Mouse (Mus musculus) hindbrain, postnatal 0 days (tissue): ENCODE measurements around the gene Gm42791. TPM values are rescaled to one million over a fixed set of nuclear protein-coding genes. Genes with fewer than 3 reads are reported as not detected.

Source experiments
- ATAC-seq: fragments of 200-750 bp; cut with Nextera tagmentation; 2 replicates; pipeline ENCODE4 v1.8.0; 2017; ENCODE audit warnings: mild to moderate bottlenecking, moderate TSS enrichment, moderate library complexity
- DNase-seq: peaks from one replicate; pipeline ENCODE4 v3.0.0-alpha.2; 2015; ENCODE audit warnings: low spot score
- H3K27ac ChIP-seq: fragments of 300-500 bp; sonication (generic); 2 replicates; pipeline ENCODE4 v1.5.1; 2014; ENCODE audit warnings: mild to moderate bottlenecking
- H3K27me3 ChIP-seq: fragments of 300-500 bp; sonication (generic); 2 replicates; pipeline ENCODE4 v1.6.1; 2014; ENCODE audit warnings: low read length, mixed read lengths; ENCODE audit not compliant: insufficient read depth
- H3K36me3 ChIP-seq: fragments of 300-500 bp; sonication (generic); 2 replicates; pipeline ENCODE4 v1.6.1; 2014; ENCODE audit warnings: low read length, mixed read lengths; ENCODE audit not compliant: insufficient read depth
- H3K4me1 ChIP-seq: fragments of 300-500 bp; sonication (generic); 2 replicates; pipeline ENCODE4 v1.6.1; 2014; ENCODE audit warnings: antibody characterized with exemption, low read length, mixed read lengths; ENCODE audit not compliant: insufficient read depth
- H3K4me2 ChIP-seq: fragments of 300-500 bp; sonication (generic); 2 replicates; pipeline ENCODE4 v1.6.1; 2014; ENCODE audit warnings: low read depth, mild to moderate bottlenecking, low read length, moderate library complexity, mixed read lengths
- H3K4me3 ChIP-seq: fragments of 300-500 bp; sonication (generic); 2 replicates; pipeline ENCODE4 v1.5.1; 2014; ENCODE audit warnings: low read length
- H3K9ac ChIP-seq: fragments of 300-500 bp; sonication (generic); replicated peaks from 2 replicates; pipeline ENCODE4 v1.6.1; 2014; ENCODE audit warnings: mild to moderate bottlenecking, low read length, moderate library complexity, mixed read lengths
- H3K9me3 ChIP-seq: fragments of 300-500 bp; sonication (generic); 2 replicates; pipeline ENCODE4 v1.6.1; 2016; ENCODE audit warnings: low read length, mixed read lengths
- CTCF ChIP-seq: IDR thresholded peaks from 2 replicates; pipeline ENCODE4 v1.5.1; 2016; ENCODE audit warnings: antibody characterized with exemption, control low read depth, low read depth
- WGBS: fragments of 180-500 bp; shearing (Covaris S2); extraction: QIAGEN DNeasy Blood & Tissue Kit; methylation state at CpG from one replicate; pipeline ENCODE4 v1.1.7; 2014; 5-methylcytosine and 5-hydroxymethylcytosine counted together
- polyA plus RNA-seq: library from polyadenylated mRNA; unstranded; fragments of >200 nt; fragmentation: Nextera tagmentation; extraction: Ambion mirVana; gene quantifications from 2 replicates; pipeline ENCODE4 v1.2.1, GENCODE M21; 2015
- total RNA-seq: library from RNA; depleted of rRNA; stranded (reverse); fragments of >200 nt; gene quantifications from 2 replicates; pipeline ENCODE4 v1.2.3, GENCODE M21; 2014

Gm42791 gene
- total and polyA plus RNA-seq, 2 experiments from 2014 or later, result 1.6 TPM; not detected in 1

DNA sequence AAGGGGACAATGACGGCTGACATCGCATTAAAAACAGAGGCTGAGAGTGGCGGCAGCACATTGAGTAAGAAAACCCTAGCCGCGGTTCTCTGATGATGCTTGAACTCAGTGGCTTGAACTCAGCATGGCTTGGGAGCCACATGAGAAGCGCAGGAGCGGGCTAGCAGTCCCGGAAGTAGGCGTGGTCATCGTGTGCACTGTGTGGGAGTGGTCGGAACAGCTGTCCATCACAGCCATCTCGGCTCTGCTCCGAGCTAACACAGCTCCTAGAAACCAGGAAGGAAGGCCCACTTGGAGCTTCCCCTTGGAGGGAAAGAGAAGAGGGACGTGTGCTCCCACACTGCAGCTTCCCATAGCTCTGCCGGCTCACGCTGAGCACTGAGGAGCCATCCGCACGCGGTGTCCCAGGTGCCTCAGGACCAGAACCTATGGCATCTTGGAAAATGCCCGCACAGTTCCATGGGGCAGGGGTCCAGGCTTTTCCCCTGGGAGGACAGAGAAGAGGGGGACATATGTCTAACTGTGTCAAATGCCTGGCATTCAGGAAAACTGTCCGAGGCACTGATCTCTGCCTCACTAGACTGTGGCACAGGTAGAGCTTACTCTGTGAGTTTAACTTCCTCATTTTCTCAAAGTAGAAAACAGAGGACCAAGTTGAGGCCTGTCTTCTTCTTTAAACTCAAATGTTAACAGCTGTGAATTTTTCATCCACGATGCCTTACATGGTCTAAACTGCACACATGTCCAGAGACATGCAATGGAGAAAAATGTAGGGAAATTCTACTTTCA lies 108.9 kb downstream of the Gm42791 start:
- 32% methylated on average over 22 of the region's 22 CpGs for WGBS
- Histone ChIP-seq H3K4me3 (no peak overlapping the region), H3K9ac (no peak overlapping the region), H3K4me2 (0 out of 2 replicates have a peak overlapping the region, but pooled peaks have one; percentile 18), H3K9me3 (no peaks in the 10 kb centered on the region), H3K27ac (no peak overlapping the region), H3K27me3 (no peaks in the 10 kb centered on the region), H3K4me1 (no peaks in the 10 kb centered on the region), H3K36me3 (peaks cover 14% of the 10 kb centered on the region; the same call in 1 of the 2 replicates)
- DNase-seq (peak; percentile 56), ATAC-seq (peak; percentile 80)
- TF ChIP-seq CTCF, result no peak

DNA sequence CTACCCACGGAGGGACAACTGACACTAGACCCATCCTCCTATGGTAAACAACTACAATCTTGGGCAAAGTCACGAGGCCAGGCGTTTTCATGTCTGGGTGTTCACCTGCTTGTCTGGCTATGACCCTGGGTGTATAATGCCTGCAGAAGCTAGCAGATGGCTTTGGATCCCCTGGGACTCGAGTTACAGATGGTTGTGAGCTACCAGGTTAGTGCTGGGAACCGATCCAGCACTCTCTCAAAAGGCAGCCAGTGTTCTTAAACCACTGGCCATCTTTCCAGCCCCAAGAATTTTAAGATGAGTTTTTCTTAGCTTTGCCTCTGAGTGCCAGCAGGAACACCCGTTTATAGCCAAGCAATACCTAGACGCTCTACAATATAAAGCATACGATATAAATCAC lies 111.3 kb downstream of the Gm42791 start:
- no peak overlapping the region for H3K9ac ChIP-seq
- H3K36me3 ChIP-seq, result peaks cover 17% of the 10 kb centered on the region
- H3K27ac ChIP-seq, result no peak overlapping the region
- H3K27me3 ChIP-seq, result no peaks in the 10 kb centered on the region
- no peak overlapping the region for H3K4me2 ChIP-seq
- no peak overlapping the region for H3K4me3 ChIP-seq
- ATAC-seq (no peak), DNase-seq (no peak)
- no peak for TF ChIP-seq CTCF
- H3K9me3 ChIP-seq, result no peaks in the 10 kb centered on the region
- 81% methylated on average over 8 of the region's 8 CpGs for WGBS
- no peaks in the 10 kb centered on the region for H3K4me1 ChIP-seq

GRCm38 (mm10) chr5:148879218-148879617 lies 115.7 kb downstream of the Gm42791 start:
- no peaks in the 10 kb centered on the region for H3K9me3 ChIP-seq
- 86% methylated on average over 6 of the region's 6 CpGs for WGBS
- H3K27me3 ChIP-seq, result no peaks in the 10 kb centered on the region

GRCm38 (mm10) chr5:148873116-148873515 lies 121.8 kb downstream of the Gm42791 start:
- no peaks in the 10 kb centered on the region for H3K4me1 ChIP-seq
- H3K36me3 ChIP-seq, result peaks cover 38% of the 10 kb centered on the region
- TF ChIP-seq CTCF, result no peak
- H3K4me3 ChIP-seq, result no peak overlapping the region
- H3K4me2 ChIP-seq, result no peak overlapping the region
- H3K9ac ChIP-seq, result no peak overlapping the region
- DNase-seq (no peak), ATAC-seq (no peak)
- H3K27ac ChIP-seq, result no peak overlapping the region
- H3K9me3 ChIP-seq, result no peaks in the 10 kb centered on the region
- 86% methylated on average over 8 of the region's 8 CpGs for WGBS
- H3K27me3 ChIP-seq, result no peaks in the 10 kb centered on the region

More at GRCm38 (mm10) chr5:148879218-148879617, 115.7 kb downstream of the Gm42791 start:
- H3K36me3 ChIP-seq, result peaks cover 44% of the 10 kb centered on the region
- H3K4me1 ChIP-seq, result no peaks in the 10 kb centered on the region
- ATAC-seq (no peak), DNase-seq (no peak)
- H3K4me2 ChIP-seq, result no peak overlapping the region
- TF ChIP-seq CTCF, result peak; percentile 54
- H3K9ac ChIP-seq, result no peak overlapping the region
- H3K27ac ChIP-seq, result no peak overlapping the region
- H3K4me3 ChIP-seq, result no peak overlapping the region

DNA sequence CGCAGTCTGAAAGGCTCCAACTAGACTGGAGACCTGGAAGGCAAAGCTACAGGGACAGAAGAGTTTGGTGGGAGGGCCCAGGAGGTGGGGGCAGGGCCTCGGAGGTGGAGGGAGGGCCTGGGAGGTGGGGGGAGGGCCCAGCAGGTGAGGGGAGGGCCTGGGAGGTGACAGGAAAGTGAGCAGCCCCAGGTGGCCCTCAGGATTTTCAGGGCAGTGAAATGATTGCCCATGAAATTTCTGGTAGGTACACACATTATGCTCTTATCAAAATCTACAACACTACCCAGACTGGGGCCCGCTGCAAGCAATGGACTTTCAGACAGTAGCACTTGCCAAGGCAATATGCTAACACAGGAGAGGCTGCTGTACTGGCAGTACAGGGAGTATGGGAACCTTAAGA lies 125.4 kb downstream of the Gm42791 start:
- WGBS, result 53% methylated on average over 3 of the region's 3 CpGs
- no peak overlapping the region for H3K27ac ChIP-seq
- H3K9ac ChIP-seq, result no peak overlapping the region
- H3K27me3 ChIP-seq, result no peaks in the 10 kb centered on the region
- H3K9me3 ChIP-seq, result no peaks in the 10 kb centered on the region
- H3K36me3 ChIP-seq, result peaks cover 11% of the 10 kb centered on the region; the same call in 1 of the 2 replicates
- H3K4me2 ChIP-seq, result no peak overlapping the region
- no peaks in the 10 kb centered on the region for H3K4me1 ChIP-seq
- DNase-seq (no peak), ATAC-seq (no peak)
- TF ChIP-seq CTCF, result no peak
- H3K4me3 ChIP-seq, result no peak overlapping the region

DNA sequence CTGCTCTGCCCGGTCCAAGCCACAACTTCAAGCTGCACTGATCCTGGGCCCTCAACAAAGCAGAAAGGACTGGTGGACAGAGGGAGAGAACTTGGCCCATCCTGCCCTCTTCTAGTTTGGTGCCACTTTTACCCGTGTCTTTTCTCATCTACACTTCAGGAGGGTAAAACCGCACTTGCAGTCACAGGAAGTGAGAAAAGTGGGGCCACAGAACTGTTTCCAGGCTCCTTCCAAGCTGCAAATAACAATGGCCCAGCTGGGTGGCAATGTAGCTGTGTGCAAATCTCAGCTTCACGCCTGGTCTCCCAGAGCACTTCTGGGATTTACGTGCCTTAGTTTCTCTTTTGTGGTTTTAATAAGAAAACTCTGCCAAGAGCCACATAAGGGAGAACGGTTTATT lies 127.2 kb downstream of the Gm42791 start:
- H3K4me1 ChIP-seq, result no peaks in the 10 kb centered on the region
- H3K4me2 ChIP-seq, result no peak overlapping the region
- WGBS, result 76% methylated on average over 6 of the region's 6 CpGs
- H3K27ac ChIP-seq, result no peak overlapping the region
- H3K36me3 ChIP-seq, result no peaks in the 10 kb centered on the region
- no peak overlapping the region for H3K4me3 ChIP-seq
- H3K27me3 ChIP-seq, result no peaks in the 10 kb centered on the region
- no peak for ATAC-seq
- DNase-seq, result no peak
- no peaks in the 10 kb centered on the region for H3K9me3 ChIP-seq
- no peak overlapping the region for H3K9ac ChIP-seq
- no peak for TF ChIP-seq CTCF

DNA sequence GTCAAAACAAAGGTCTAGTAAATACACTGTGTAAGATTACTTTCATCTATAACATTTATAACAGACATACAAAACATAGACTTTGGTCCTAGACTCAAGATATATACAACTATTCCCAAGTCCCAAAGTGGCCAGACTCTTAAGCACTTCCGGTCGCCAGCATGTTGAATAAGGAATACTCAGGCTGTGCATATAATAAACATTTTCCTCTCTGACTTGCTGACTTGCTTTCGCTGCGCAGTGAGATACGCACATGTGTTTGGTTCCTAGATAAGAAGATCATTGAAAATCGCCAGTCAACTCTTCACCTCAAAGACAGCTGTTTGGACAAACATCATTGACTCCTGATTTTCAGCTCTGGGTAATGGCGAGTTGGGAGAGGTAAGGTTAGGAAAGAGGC lies 127.8 kb downstream of the Gm42791 start:
- Histone ChIP-seq H3K27ac (no peak overlapping the region), H3K4me1 (no peaks in the 10 kb centered on the region), H3K36me3 (no peaks in the 10 kb centered on the region), H3K9me3 (no peaks in the 10 kb centered on the region), H3K27me3 (no peaks in the 10 kb centered on the region), H3K9ac (no peak overlapping the region), H3K4me2 (no peak overlapping the region), H3K4me3 (no peak overlapping the region)
- 89% methylated on average over 7 of the region's 7 CpGs for WGBS
- ATAC-seq (no peak), DNase-seq (no peak)
- no peak for TF ChIP-seq CTCF
